In genomic region chr15:6953970-6954791, GRCm38 (mm10) we compare ENCODE assay signal across 17 mouse cellular contexts.
DNase-seq lines count a peak whose midpoint lies in the region; ATAC-seq and TF ChIP-seq lines count a peak whose summit lies in the region.
"Had no signal": no experiment of that assay in that cellular context is flagged by ENCODE, and none has a peak within 500 bp of the region (broad histone marks: within the 10 kb centered on the region; RNA-seq: fewer than 3 reads in every experiment).

No protein-coding gene starts in this region.

- H3K4me1 ChIP-seq in lung, postnatal 0 days (ENCODE audit: insufficient read depth, low read depth, low read length), result no peaks in the 10 kb centered on the region
- H3K4me1 ChIP-seq: heart, embryonic 13.5 days; limb, embryonic 15.5 days; neural tube, embryonic 13.5 days had no signal

- no peak overlapping the region for H3K4me3 ChIP-seq in lung, postnatal 0 days (ENCODE audit: low read depth, low read length)
- H3K4me3 ChIP-seq: heart, embryonic 13.5 days; limb, embryonic 15.5 days; neural tube, embryonic 13.5 days had no signal

- H3K27ac ChIP-seq in lung, postnatal 0 days (ENCODE audit: low read length), result peak overlapping the region; percentile 43; the same call in 1 of the 2 replicates
- H3K27ac ChIP-seq: heart, embryonic 13.5 days; kidney, postnatal 0 days; limb, embryonic 15.5 days; macrophage; neural tube, embryonic 13.5 days had no signal

- H3K9me3 ChIP-seq in lung, postnatal 0 days (ENCODE audit: low read length), result no peaks in the 10 kb centered on the region
- H3K9me3 ChIP-seq: heart, embryonic 13.5 days; limb, embryonic 15.5 days; neural tube, embryonic 13.5 days had no signal

- intact Hi-C loops in left cerebral cortex, postnatal 10 days (cut with DNase I), result no loop called here

- no peak overlapping the region for H3K9ac ChIP-seq in lung, postnatal 0 days (replicated peaks; ENCODE audit: low read depth)
- H3K9ac ChIP-seq: heart, embryonic 13.5 days; limb, embryonic 15.5 days; neural tube, embryonic 13.5 days had no signal

- H3K36me3 ChIP-seq in lung, postnatal 0 days (ENCODE audit: insufficient read depth, low read length), result no peaks in the 10 kb centered on the region
- H3K36me3 ChIP-seq: heart, embryonic 13.5 days; limb, embryonic 15.5 days; neural tube, embryonic 13.5 days had no signal

- DNase-seq in left cerebral cortex, adult 18-20 months (ENCODE audit: low spot score in 2 of 2), result peak; percentile 2 to 26
- DNase-seq in left cerebral cortex, postnatal 10 days (ENCODE audit: extremely low spot score in 1 of 2, low spot score in 2 of 2), result no peak
- peak; percentile 18 for DNase-seq in ZHBTc4 (ENCODE audit: low read depth, low spot score)
- DNase-seq in embryo, embryonic 9.5 days (ENCODE audit: extremely low spot score), result peak; percentile 7
- peak; percentile 79 for DNase-seq in lung, postnatal 0 days (ENCODE audit: low spot score)
- DNase-seq in thymus, adult 18-20 months, result no peak
- no peak for DNase-seq in gastrocnemius, postnatal 25 days
- DNase-seq: cerebellum, adult 9-10 months; gastrocnemius, postnatal 10 days; thymus, postnatal 36 days had no signal

- H3K27me3 ChIP-seq in lung, postnatal 0 days (replicated peaks; ENCODE audit: insufficient read depth, low read length), result no peaks in the 10 kb centered on the region
- H3K27me3 ChIP-seq: heart, embryonic 13.5 days; limb, embryonic 15.5 days; neural tube, embryonic 13.5 days had no signal

- TF ChIP-seq CTCF in lung, postnatal 0 days (IDR thresholded peaks at IDR 0.05), result no peak

- H3K4me2 ChIP-seq in lung, postnatal 0 days (replicated peaks; ENCODE audit: low read depth, low read length), result no peak overlapping the region
- H3K4me2 ChIP-seq: heart, embryonic 13.5 days; limb, embryonic 15.5 days; neural tube, embryonic 13.5 days had no signal

- TF ChIP-seq EP300 in lung, postnatal 0 days (IDR thresholded peaks at IDR 0.05), result peak; percentile 69; the same call in 1 of the 2 replicates

- peak; percentile 91 for ATAC-seq in lung, postnatal 0 days
- ATAC-seq: intestine, embryonic 16.5 days; midbrain, embryonic 16.5 days had no signal

- 33% methylated on average over 9 of the region's 9 CpGs for WGBS in lung, postnatal 0 days

Comparison
In these comparisons a context has a peak if more than half of its experiments do, and no peak if none do; other contexts are left out.
1. DNase-seq: peak in left cerebral cortex, adult 18-20 months (2 of 2), ZHBTc4 (single experiment), embryo, embryonic 9.5 days (single experiment) and lung, postnatal 0 days (single experiment); none in left cerebral cortex, postnatal 10 days (0 of 2), thymus, adult 18-20 months (0 of 2) and gastrocnemius, postnatal 25 days (single experiment).